Mouse (Mus musculus): ENCODE data around the gene Zbed4. TPM values are rescaled to one million over a fixed set of nuclear protein-coding genes. Genes with fewer than 3 reads are reported as not detected.

Zbed4 gene
- total and polyA plus RNA-seq, 3 experiments: 53.2 to 57.9 TPM; not detected in 1

DNA sequence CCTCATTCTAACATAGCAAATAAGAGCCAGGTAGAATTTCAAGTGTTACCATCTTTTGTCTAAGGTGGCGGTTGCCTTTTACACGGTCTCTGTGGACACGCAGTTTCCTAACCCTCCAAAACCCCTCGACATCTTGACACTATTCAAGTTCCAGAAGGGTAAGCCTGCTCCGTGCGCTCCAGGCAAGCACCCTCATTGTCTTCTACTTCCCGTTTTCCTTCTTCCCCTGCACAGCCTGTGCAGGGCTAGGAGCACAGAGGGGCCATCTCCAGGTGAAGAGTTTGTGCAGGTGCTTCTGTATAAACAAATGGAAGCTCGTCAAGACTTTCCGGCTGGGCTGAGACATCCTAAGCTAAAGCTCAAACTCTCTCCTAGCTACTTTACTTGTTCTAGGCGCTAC is 1.4 kb upstream of the Zbed4 start:
- Histone ChIP-seq H3K4me3 (ENCODE audit: control insufficient read depth in 1 of 2, insufficient read depth in 1 of 2, low read depth in 2 of 2, low read length in 2 of 2) (peak overlapping the region in 1 of 2 experiments; percentile 63; a peak in 2 of 4 replicates), H3K9ac (ENCODE audit: control insufficient read depth, low read depth, low read length, poor library complexity, severe bottlenecking) (peak overlapping the region; percentile 95), H3K9me3 (replicated peaks; ENCODE audit: insufficient read depth, low read length) (no peaks in the 10 kb centered on the region), H3K27me3 (ENCODE audit: control insufficient read depth in 1 of 2, insufficient read depth in 2 of 2, low read length in 2 of 2) (no peaks in the 10 kb centered on the region), H3K36me3 (ENCODE audit: control insufficient read depth in 1 of 2, insufficient read depth in 2 of 2, low read length in 2 of 2) (peaks cover 0 to 21% of the 10 kb centered on the region in 2 experiments; a peak in 2 of 4 replicates), H3K4me1 (ENCODE audit: control insufficient read depth in 1 of 2, insufficient read depth in 2 of 2, low read length in 2 of 2) (peaks cover 3 to 25% of the 10 kb centered on the region in 2 experiments; a peak in 3 of 4 replicates), H3K79me2 (ENCODE audit: control insufficient read depth, insufficient read depth, low read length, poor library complexity) (peaks cover 33% of the 10 kb centered on the region), H3K27ac (ENCODE audit: control insufficient read depth, low read depth, low read length) (peak overlapping the region; percentile 99; the same call in 1 of the 2 replicates)
- peak; percentile 53 for DNase-seq (ENCODE audit: low read depth, low spot score)
- TF ChIP-seq MYC (IDR thresholded peaks at IDR 0.05; ENCODE audit: low read depth, low read length) (no peak), ELF1 (IDR thresholded peaks at IDR 0.05; ENCODE audit: low read depth, low read length) (no peak), RAD21 (IDR thresholded peaks at IDR 0.05; ENCODE audit: low read depth, low read length) (no peak), UBTF (IDR thresholded peaks at IDR 0.05; ENCODE audit: borderline replicate concordance, insufficient read depth, low read depth, low read length) (no peak), NRF1 (IDR thresholded peaks at IDR 0.05; ENCODE audit: insufficient read depth, low read depth, low read length, poor library complexity, severe bottlenecking) (no peak), GABPA (IDR thresholded peaks at IDR 0.05; ENCODE audit: low read depth, low read length) (no peak), MAZ (IDR thresholded peaks at IDR 0.05; ENCODE audit: low read depth, low read length) (no peak), EP300 (IDR thresholded peaks at IDR 0.05; ENCODE audit: low read depth in 1 of 2, low read length in 2 of 2) (no peak), TBP (IDR thresholded peaks at IDR 0.05; ENCODE audit: low read depth, low read length) (no peak), POLR2AphosphoS2 (IDR thresholded peaks at IDR 0.05; ENCODE audit: low read length) (no peak), CTCF (IDR thresholded peaks at IDR 0.05 in 2 of 3, conservative IDR thresholded peaks at IDR 0.05 in 1 of 3; ENCODE audit: control insufficient read depth in 1 of 3, insufficient read depth in 1 of 3, low read depth in 2 of 3, low read length in 3 of 3, poor library complexity in 1 of 3, severe bottlenecking in 1 of 3) (no peak), ZNF384 (IDR thresholded peaks at IDR 0.05; ENCODE audit: low read depth, low read length) (no peak)

DNA sequence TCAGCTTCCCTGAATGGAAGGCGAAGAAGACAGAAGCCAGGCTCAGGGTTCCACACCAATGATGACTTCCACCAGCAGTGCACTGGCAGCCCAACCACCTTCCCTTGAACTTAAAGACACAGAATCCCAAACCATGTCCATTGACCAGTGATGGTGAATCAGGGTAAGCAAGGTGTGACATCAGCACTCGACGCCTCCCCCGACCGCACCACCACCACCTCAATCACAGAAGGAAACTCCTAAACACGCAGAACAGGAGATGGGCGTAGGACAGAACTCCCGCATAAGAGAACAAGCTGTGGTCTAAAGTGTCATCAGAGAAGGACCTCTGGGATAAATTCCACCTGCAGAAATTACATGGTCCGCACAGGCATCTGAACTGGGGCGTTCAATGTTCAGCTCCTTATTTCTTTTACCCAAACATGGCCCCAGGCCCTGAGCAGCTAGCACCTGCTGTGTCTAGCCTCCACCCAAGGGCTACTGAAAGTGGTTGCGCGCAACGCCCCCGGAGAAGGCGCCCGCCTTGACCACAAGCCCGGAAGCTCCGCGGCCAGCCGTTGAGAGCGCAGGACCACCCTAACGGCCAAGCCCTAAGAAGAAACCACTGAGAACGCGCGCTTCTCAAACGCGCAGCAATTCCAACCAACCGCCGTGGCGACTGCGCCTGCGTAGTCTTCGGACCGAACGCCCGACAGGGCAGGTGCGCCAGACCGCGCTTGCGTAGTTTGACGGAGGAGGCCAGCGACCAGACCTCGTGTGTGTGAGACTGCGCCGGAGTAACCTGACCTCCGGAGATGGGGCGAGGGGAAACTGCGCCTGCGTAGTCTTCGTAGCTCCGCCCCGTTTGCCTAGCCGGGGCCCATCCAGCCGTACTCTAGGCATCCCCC is 540 bp upstream of the Zbed4 start:
- Histone ChIP-seq H3K27me3 (ENCODE audit: control insufficient read depth in 1 of 2, insufficient read depth in 2 of 2, low read length in 2 of 2) (no peaks in the 10 kb centered on the region), H3K9me3 (replicated peaks; ENCODE audit: insufficient read depth, low read length) (no peaks in the 10 kb centered on the region), H3K9ac (ENCODE audit: control insufficient read depth, low read depth, low read length, poor library complexity, severe bottlenecking) (peak overlapping the region; percentile 95), H3K27ac (ENCODE audit: control insufficient read depth, low read depth, low read length) (peak overlapping the region; percentile 99), H3K4me1 (ENCODE audit: control insufficient read depth in 1 of 2, insufficient read depth in 2 of 2, low read length in 2 of 2) (peaks cover 3 to 28% of the 10 kb centered on the region in 2 experiments; a peak in 3 of 4 replicates), H3K36me3 (ENCODE audit: control insufficient read depth in 1 of 2, insufficient read depth in 2 of 2, low read length in 2 of 2) (peaks cover 0 to 23% of the 10 kb centered on the region in 2 experiments; a peak in 2 of 4 replicates), H3K79me2 (ENCODE audit: control insufficient read depth, insufficient read depth, low read length, poor library complexity) (peaks cover 39% of the 10 kb centered on the region), H3K4me3 (ENCODE audit: control insufficient read depth in 1 of 2, insufficient read depth in 1 of 2, low read depth in 2 of 2, low read length in 2 of 2) (peak overlapping the region; percentile 63 to 78)
- DNase-seq (ENCODE audit: low read depth, low spot score): peak; percentile 99
- peak; percentile 63; the same call in 1 of the 2 replicates for TF ChIP-seq MAZ (IDR thresholded peaks at IDR 0.05; ENCODE audit: low read depth, low read length)
- 0 out of 2 replicates have a peak, but pooled peaks have one; percentile 7 for TF ChIP-seq BHLHE40 (IDR thresholded peaks at IDR 0.05; ENCODE audit: borderline replicate concordance, low read depth, low read length)
- TF ChIP-seq MYC (IDR thresholded peaks at IDR 0.05; ENCODE audit: low read depth, low read length): peak; percentile 92
- no peak for TF ChIP-seq CHD2 (IDR thresholded peaks at IDR 0.05; ENCODE audit: low read length)
- peak; percentile 93 for TF ChIP-seq ZMIZ1 (IDR thresholded peaks at IDR 0.05; ENCODE audit: low read depth, low read length)
- TF ChIP-seq TAL1 (IDR thresholded peaks at IDR 0.05; ENCODE audit: low read length): no peak
- TF ChIP-seq MYB (IDR thresholded peaks at IDR 0.05; ENCODE audit: low read depth, low read length): peak; percentile 99
- TF ChIP-seq ZC3H11A (IDR thresholded peaks at IDR 0.05; ENCODE audit: low read depth, low read length): no peak
- peak; percentile 89 for TF ChIP-seq SIN3A (IDR thresholded peaks at IDR 0.05; ENCODE audit: low read length)
- peak; percentile 67; the same call in 1 of the 2 replicates for TF ChIP-seq ELF1 (IDR thresholded peaks at IDR 0.05; ENCODE audit: low read depth, low read length)
- TF ChIP-seq USF1 (IDR thresholded peaks at IDR 0.05; ENCODE audit: low read depth, low read length): 0 out of 2 replicates have a peak, but pooled peaks have one; percentile 56
- 0 out of 2 replicates have a peak, but pooled peaks have one; percentile 38 for TF ChIP-seq POLR2AphosphoS5 (IDR thresholded peaks at IDR 0.05; ENCODE audit: borderline replicate concordance, low read depth, low read length)
- TF ChIP-seq CHD1 (IDR thresholded peaks at IDR 0.05; ENCODE audit: low read depth, low read length): peak; percentile 94
- no peak for TF ChIP-seq USF2 (IDR thresholded peaks at IDR 0.05; ENCODE audit: borderline replicate concordance in 1 of 2, insufficient read depth in 1 of 2, low read depth in 1 of 2, low read length in 2 of 2)
- no peak for TF ChIP-seq GABPA (IDR thresholded peaks at IDR 0.05; ENCODE audit: low read depth, low read length)
- peak; percentile 74 to 91 for TF ChIP-seq POLR2A (IDR thresholded peaks at IDR 0.05; ENCODE audit: control insufficient read depth in 1 of 2, insufficient read depth in 1 of 2, low read depth in 1 of 2, low read length in 2 of 2, poor library complexity in 1 of 2)
- no peak for TF ChIP-seq CTCF (IDR thresholded peaks at IDR 0.05 in 2 of 3, conservative IDR thresholded peaks at IDR 0.05 in 1 of 3; ENCODE audit: control insufficient read depth in 1 of 3, insufficient read depth in 1 of 3, low read depth in 2 of 3, low read length in 3 of 3, poor library complexity in 1 of 3, severe bottlenecking in 1 of 3)
- peak; percentile 76 for TF ChIP-seq MXI1 (IDR thresholded peaks at IDR 0.05; ENCODE audit: low read depth, low read length)
- TF ChIP-seq EP300 (IDR thresholded peaks at IDR 0.05; ENCODE audit: low read depth in 1 of 2, low read length in 2 of 2): peak; percentile 49 to 89
- TF ChIP-seq MEF2A (IDR thresholded peaks at IDR 0.05; ENCODE audit: extremely low read depth, insufficient replicate concordance, low read depth, low read length, poor library complexity, severe bottlenecking): 0 out of 2 replicates have a peak, but pooled peaks have one; percentile 27
